In the genomic region with DNA sequence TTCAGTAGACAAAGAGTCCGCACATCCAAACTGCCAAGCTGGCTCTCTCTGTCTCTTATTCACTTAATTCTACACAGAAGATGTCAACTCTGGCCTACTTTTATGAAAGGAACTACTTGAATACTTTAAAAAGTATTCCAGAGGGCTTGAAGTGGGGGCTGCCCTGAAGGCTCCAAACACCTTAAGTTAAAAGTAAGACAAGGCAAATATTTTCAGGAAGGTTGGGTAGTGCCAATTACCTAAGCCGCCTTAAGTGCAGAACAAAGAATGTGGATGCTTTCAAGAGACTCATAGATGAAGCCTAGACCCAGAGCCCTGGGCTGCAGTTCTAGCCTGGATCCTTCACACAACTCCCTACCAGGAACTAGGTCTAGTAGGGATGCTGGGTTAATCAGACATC, we compare ENCODE assay signal across 32 mouse cellular contexts. TPM values are rescaled to one million over a fixed set of nuclear protein-coding genes. Genes with fewer than 3 reads are reported as not detected.
DNase-seq lines count a peak whose midpoint lies in the region; ATAC-seq lines count a peak whose summit lies in the region.
"Had no signal": no experiment of that assay in that cellular context is flagged by ENCODE, and none has a peak within 500 bp of the region (broad histone marks: within the 10 kb centered on the region; RNA-seq: fewer than 3 reads in every experiment).

No protein-coding gene starts in this region.

- H3K4me1 ChIP-seq in lung, embryonic 16.5 days (replicated peaks; ENCODE audit: control insufficient read depth, insufficient read depth, low read length): no peaks in the 10 kb centered on the region
- H3K4me1 ChIP-seq: hindbrain, embryonic 12.5 days had no signal

- peak; percentile 43 to 70 for DNase-seq in lung, adult 18-20 months
- no peak for DNase-seq in lung, postnatal 4 days
- DNase-seq in lung, postnatal 10 days: no peak
- DNase-seq in lung, postnatal 25 days (ENCODE audit: low spot score): peak; percentile 65
- DNase-seq in retina, postnatal 1 day: no peak
- no peak for DNase-seq in adrenal gland, adult 2 months
- DNase-seq: adrenal gland, postnatal 14 days; B cell, adult 2 months; cerebellum, adult 11 months; cerebellum, adult 2 months; cerebellum, adult 9-11 months; cerebellum, postnatal 25 days; gastrocnemius, adult 2 months; gastrocnemius, postnatal 14 days; heart, adult 11 months had no signal

- 68% methylated on average over 2 of the region's 2 CpGs for WGBS in lung, embryonic 16.5 days

- H3K9me3 ChIP-seq in lung, embryonic 16.5 days (ENCODE audit: control insufficient read depth, low read length): no peaks in the 10 kb centered on the region
- H3K9me3 ChIP-seq: embryonic facial prominence, embryonic 12.5 days; embryonic facial prominence, embryonic 15.5 days; hindbrain, embryonic 12.5 days had no signal

- H3K27me3 ChIP-seq in lung, embryonic 16.5 days (ENCODE audit: control insufficient read depth, insufficient read depth, low read depth, low read length): no peaks in the 10 kb centered on the region
- H3K27me3 ChIP-seq: CH12.LX; embryonic facial prominence, embryonic 12.5 days; embryonic facial prominence, embryonic 15.5 days; hindbrain, embryonic 12.5 days; Patski had no signal

- no peak overlapping the region for H3K27ac ChIP-seq in lung, embryonic 16.5 days (ENCODE audit: low read length)
- H3K27ac ChIP-seq: embryonic facial prominence, embryonic 12.5 days; embryonic facial prominence, embryonic 15.5 days; gastrocnemius, adult 2 months; hindbrain, embryonic 12.5 days had no signal

- no peak overlapping the region for H3K4me2 ChIP-seq in lung, embryonic 16.5 days (ENCODE audit: low read depth, low read length)
- H3K4me2 ChIP-seq: embryonic facial prominence, embryonic 12.5 days; embryonic facial prominence, embryonic 15.5 days; heart, embryonic 11.5 days; hindbrain, embryonic 12.5 days had no signal

- no peaks in the 10 kb centered on the region for H3K36me3 ChIP-seq in lung, embryonic 16.5 days (ENCODE audit: control insufficient read depth, insufficient read depth, low read length)
- H3K36me3 ChIP-seq: embryonic facial prominence, embryonic 12.5 days; embryonic facial prominence, embryonic 15.5 days; G1E; hindbrain, embryonic 12.5 days had no signal

- H3K4me3 ChIP-seq in lung, embryonic 16.5 days (ENCODE audit: low read length): no peak overlapping the region
- H3K4me3 ChIP-seq: embryonic facial prominence, embryonic 12.5 days; embryonic facial prominence, embryonic 15.5 days; gastrocnemius, adult 2 months; hindbrain, embryonic 12.5 days had no signal

- H3K9ac ChIP-seq in lung, embryonic 16.5 days (ENCODE audit: low read length): no peak overlapping the region
- H3K9ac ChIP-seq: embryonic facial prominence, embryonic 12.5 days; embryonic facial prominence, embryonic 15.5 days; forebrain, postnatal 0 days; hindbrain, embryonic 12.5 days had no signal

- ATAC-seq in lung, embryonic 16.5 days (ENCODE audit: low read depth): peak; percentile 85
- ATAC-seq: forebrain, embryonic 14.5 days; forebrain, postnatal 0 days; Patski had no signal

RNA-seq across cellular contexts. Expression of a gene that starts 52.3 kb away (rescaled TPM):
- 0.10 TPM in 1 of 2 replicates, not detected in the other for polyA plus RNA-seq in lung, embryonic 16.5 days (2015; fragmentation: Nextera tagmentation; extraction: Ambion mirVana)
- not detected for total RNA-seq in adrenal gland, adult 2 months (2021)
- polyA plus RNA-seq in adrenal gland, adult 2 months (2012; rRNA removed): not detected in 2 replicates
- total RNA-seq: adrenal gland, adult 18-20 months; adrenal gland, postnatal 14 days; CH12.LX; forebrain, postnatal 0 days; G1E; gastrocnemius, adult 2 months; gastrocnemius, postnatal 14 days; heart, adult 8-10 months; heart, postnatal 25 days; hematopoietic stem cell, adult 5-6 weeks had no signal
- polyA plus RNA-seq: embryonic facial prominence, embryonic 12.5 days; embryonic facial prominence, embryonic 15.5 days; forebrain, embryonic 14.5 days; frontal cortex, adult 2 months; G1E; heart, embryonic 11.5 days; heart, embryonic 14.5 days; heart, postnatal 0 days; hindbrain, embryonic 12.5 days had no signal

Comparison
In these comparisons a context has a peak if more than half of its experiments do, and no peak if none do; other contexts are left out.
1. DNase-seq: peak in lung, adult 18-20 months (2 of 2) and lung, postnatal 25 days (single experiment); none in lung, postnatal 4 days (0 of 2), lung, postnatal 10 days (single experiment), retina, postnatal 1 day (single experiment) and adrenal gland, adult 2 months (single experiment).